Mouse (Mus musculus) liver, postnatal 0 days (tissue): Measurements from ENCODE around the gene Zfp12.

ENCODE experiments used
- CTCF ChIP-seq: sonication (generic); IDR thresholded peaks from 2 replicates; pipeline ENCODE4 v1.5.1; 2016; ENCODE audit warnings: antibody characterized with exemption, low read depth
- EP300 ChIP-seq: IDR thresholded peaks from 2 replicates; pipeline ENCODE4 v1.6.1; 2016; ENCODE audit warnings: antibody characterized with exemption, low read depth, mild to moderate bottlenecking

DNA sequence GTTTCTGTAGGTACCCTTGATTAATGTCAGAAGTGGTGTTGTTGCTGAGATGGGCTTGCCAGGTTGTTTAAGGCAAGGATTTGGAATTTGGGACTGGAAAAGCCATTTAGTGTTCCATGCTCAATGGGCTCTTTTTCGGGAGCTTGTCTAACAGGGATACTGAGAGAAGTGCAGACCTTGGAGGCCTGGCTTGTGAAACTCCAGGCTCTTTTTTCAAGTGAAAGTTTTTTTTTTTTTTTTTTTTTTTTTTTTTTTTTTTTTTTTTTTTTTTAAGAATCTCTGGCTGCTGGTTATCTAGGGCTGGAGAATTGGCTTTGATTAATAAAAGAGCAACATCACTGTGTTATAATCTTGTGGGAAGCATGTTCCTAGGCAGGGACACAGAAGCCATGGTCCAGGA is 12.7 kb upstream of the Zfp12 start:
- TF ChIP-seq CTCF (no peak), EP300 (no peak)
